Mouse (Mus musculus) forebrain, postnatal 0 days (tissue): ENCODE measurements at regions not wholly inside any gene's neighbourhood (a gene's known extent, or its start where the extent isn't known, plus 50 kb on each side); places are given as distances from the start of the nearest gene placed in this dataset.

Source experiments
- ATAC-seq: fragments of 200-750 bp; cut with Nextera tagmentation; 2 replicates; pipeline ENCODE4 v1.8.0; 2017; ENCODE audit warnings: mild to moderate bottlenecking, moderate library complexity
- DNase-seq: peaks from one replicate; pipeline ENCODE4 v3.0.0-alpha.2; 2015
- H3K27ac ChIP-seq: fragments of 300-500 bp; sonication (generic); 2 replicates; pipeline ENCODE4 v1.5.1; 2014; ENCODE audit warnings: low read depth, mild to moderate bottlenecking, antibody characterized with exemption, low read length, moderate library complexity, mixed read lengths
- H3K27me3 ChIP-seq: fragments of 300-500 bp; sonication (generic); 2 replicates; pipeline ENCODE4 v1.6.1; 2014; ENCODE audit warnings: mild to moderate bottlenecking, low read length, mixed read lengths; ENCODE audit not compliant: insufficient read depth
- H3K36me3 ChIP-seq: fragments of 300-500 bp; sonication (generic); 2 replicates; pipeline ENCODE4 v1.6.1; 2014; ENCODE audit warnings: mild to moderate bottlenecking, moderate library complexity; ENCODE audit not compliant: insufficient read depth
- H3K4me1 ChIP-seq: fragments of 300-500 bp; sonication (generic); 2 replicates; pipeline ENCODE4 v1.6.1; 2014; ENCODE audit warnings: antibody characterized with exemption; ENCODE audit not compliant: insufficient read depth
- H3K4me2 ChIP-seq: fragments of 300-500 bp; sonication (generic); 2 replicates; pipeline ENCODE4 v1.6.1; 2014; ENCODE audit warnings: low read depth, mild to moderate bottlenecking, moderate library complexity
- H3K4me3 ChIP-seq: fragments of 300-500 bp; sonication (generic); 2 replicates; pipeline ENCODE4 v1.5.1; 2014; ENCODE audit warnings: low read depth, low read length, mixed read lengths
- H3K9ac ChIP-seq: fragments of 300-500 bp; sonication (generic); 2 replicates; pipeline ENCODE4 v1.6.1; 2014; ENCODE audit warnings: mild to moderate bottlenecking
- H3K9me3 ChIP-seq: fragments of 300-500 bp; sonication (generic); 2 replicates; pipeline ENCODE4 v1.6.1; 2016; ENCODE audit warnings: low read length
- CTCF ChIP-seq: sonication (generic); IDR thresholded peaks from 2 replicates; pipeline ENCODE4 v1.5.1; 2016; ENCODE audit warnings: antibody characterized with exemption, control low read depth, low read depth
- WGBS: fragments of 180-500 bp; shearing (Covaris S2); extraction: QIAGEN DNeasy Blood & Tissue Kit; methylation state at CpG from one replicate; pipeline ENCODE4 v1.1.7; 2014; 5-methylcytosine and 5-hydroxymethylcytosine counted together

GRCm38 (mm10) chr3:149348459-149348971, 358.2 kb upstream of the Adgrl2 start:
- Histone ChIP-seq H3K4me2 (no peak overlapping the region), H3K9me3 (no peaks in the 10 kb centered on the region), H3K27ac (no peak overlapping the region), H3K4me1 (no peaks in the 10 kb centered on the region), H3K36me3 (no peaks in the 10 kb centered on the region), H3K4me3 (no peak overlapping the region), H3K27me3 (no peaks in the 10 kb centered on the region), H3K9ac (no peak overlapping the region)
- ATAC-seq: no peak
- DNase-seq: no peak
- no peak for TF ChIP-seq CTCF
- 82% methylated on average over 1 of the region's 1 CpGs for WGBS

- Histone ChIP-seq H3K9ac (no peak overlapping the region), H3K4me3 (no peak overlapping the region), H3K4me1 (0 out of 2 replicates have a peak, but pooled peaks cover 6% of the 10 kb centered on the region), H3K4me2 (no peak overlapping the region), H3K9me3 (no peaks in the 10 kb centered on the region), H3K27me3 (no peaks in the 10 kb centered on the region), H3K27ac (no peak overlapping the region), H3K36me3 (no peaks in the 10 kb centered on the region)
- 41% methylated on average over 6 of the region's 6 CpGs for WGBS
- ATAC-seq (no peak), DNase-seq (no peak)
- no peak for TF ChIP-seq CTCF
These were observed 357.1 kb upstream of the Adgrl2 start for GRCm38 (mm10) chr3:149347241-149347992.

DNA sequence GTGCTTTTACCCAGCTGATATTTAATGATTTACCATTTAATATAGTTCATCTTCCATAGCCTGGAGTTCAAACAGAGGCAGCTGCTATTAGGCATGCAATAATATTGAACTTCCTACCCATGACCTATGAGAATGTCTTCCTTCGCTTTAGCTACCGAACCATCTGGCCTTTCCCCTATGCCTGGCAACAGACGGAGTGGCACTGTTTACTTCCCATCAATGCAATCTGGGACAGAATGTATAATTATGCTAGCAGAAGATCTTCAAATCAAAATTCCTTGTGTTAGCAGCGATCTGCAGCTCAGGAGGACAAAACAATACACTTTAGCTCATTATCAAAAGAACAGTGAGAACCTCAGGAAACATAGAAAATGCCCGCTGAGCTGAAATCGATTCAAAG, 352.2 kb upstream of the Adgrl2 start:
- H3K27ac ChIP-seq: no peak overlapping the region

GRCm38 (mm10) chr3:149339374-149339753, 349.0 kb upstream of the Adgrl2 start:
- DNase-seq (no peak), ATAC-seq (no peak)
- Histone ChIP-seq H3K9ac (no peak overlapping the region), H3K4me2 (no peak overlapping the region), H3K4me1 (0 out of 2 replicates have a peak, but pooled peaks cover 8% of the 10 kb centered on the region), H3K27me3 (no peaks in the 10 kb centered on the region), H3K27ac (no peak overlapping the region), H3K36me3 (no peaks in the 10 kb centered on the region), H3K4me3 (no peak overlapping the region), H3K9me3 (no peaks in the 10 kb centered on the region)
- WGBS: 85% methylated on average over 3 of the region's 3 CpGs
- no peak for TF ChIP-seq CTCF

More for the DNA sequence above, 352.2 kb upstream of the Adgrl2 start:
- 24% methylated on average over 6 of the region's 6 CpGs for WGBS
- H3K9me3 ChIP-seq: no peaks in the 10 kb centered on the region
- 0 out of 2 replicates have a peak, but pooled peaks cover 8% of the 10 kb centered on the region for H3K4me1 ChIP-seq
- no peak overlapping the region for H3K4me2 ChIP-seq
- no peaks in the 10 kb centered on the region for H3K27me3 ChIP-seq
- no peak for TF ChIP-seq CTCF
- H3K4me3 ChIP-seq: no peak overlapping the region
- no peak overlapping the region for H3K9ac ChIP-seq
- H3K36me3 ChIP-seq: no peaks in the 10 kb centered on the region
- DNase-seq: peak; percentile 28
- ATAC-seq: peak; percentile 60

- no peak for TF ChIP-seq CTCF
- H3K9ac ChIP-seq: no peak overlapping the region
These were observed 348.5 kb upstream of the Adgrl2 start for GRCm38 (mm10) chr3:149338684-149339373.

GRCm38 (mm10) chr3:149335259-149335658, 344.9 kb upstream of the Adgrl2 start:
- no peaks in the 10 kb centered on the region for H3K27me3 ChIP-seq
- 75% methylated on average over 6 of the region's 6 CpGs for WGBS
- no peak overlapping the region for H3K9ac ChIP-seq
- H3K9me3 ChIP-seq: no peaks in the 10 kb centered on the region
- no peak overlapping the region for H3K27ac ChIP-seq
- no peaks in the 10 kb centered on the region for H3K36me3 ChIP-seq
- H3K4me3 ChIP-seq: no peak overlapping the region
- no peak for DNase-seq
- no peak for TF ChIP-seq CTCF
- ATAC-seq: no peak
- H3K4me2 ChIP-seq: no peak overlapping the region
- H3K4me1 ChIP-seq: no peaks in the 10 kb centered on the region

More at GRCm38 (mm10) chr3:149338684-149339373, 348.5 kb upstream of the Adgrl2 start:
- no peak for DNase-seq
- Histone ChIP-seq H3K36me3 (no peaks in the 10 kb centered on the region), H3K27ac (no peak overlapping the region), H3K4me2 (no peak overlapping the region), H3K9me3 (no peaks in the 10 kb centered on the region), H3K27me3 (no peaks in the 10 kb centered on the region), H3K4me3 (no peak overlapping the region), H3K4me1 (0 out of 2 replicates have a peak, but pooled peaks cover 8% of the 10 kb centered on the region)
- WGBS: 55% methylated on average over 7 of the region's 7 CpGs
- no peak for ATAC-seq

DNA sequence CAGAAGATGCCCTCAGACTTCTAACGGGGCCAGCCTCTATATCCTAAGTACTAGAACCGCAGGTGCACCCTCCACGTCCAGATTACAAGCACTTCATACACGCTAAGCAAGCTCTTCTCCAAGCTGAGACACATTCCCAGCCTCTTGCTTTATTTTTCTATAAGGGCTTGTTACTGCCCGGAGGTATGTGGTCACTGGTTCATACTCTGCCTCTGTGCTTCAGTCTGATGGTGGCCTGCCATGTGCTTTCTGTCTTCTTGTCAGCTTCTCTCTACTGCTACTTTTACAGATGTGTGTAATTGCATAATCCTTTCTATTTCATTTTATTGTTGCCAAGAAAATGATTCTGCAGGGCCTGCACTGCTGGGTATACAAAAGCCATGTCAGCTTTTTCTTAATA, 343.3 kb upstream of the Adgrl2 start:
- TF ChIP-seq CTCF: no peak
- no peak for DNase-seq
- H3K27me3 ChIP-seq: no peaks in the 10 kb centered on the region

More for the DNA sequence above, 343.3 kb upstream of the Adgrl2 start:
- WGBS: 69% methylated on average over 5 of the region's 5 CpGs
- Histone ChIP-seq H3K36me3 (no peaks in the 10 kb centered on the region), H3K4me2 (no peak overlapping the region), H3K9me3 (no peaks in the 10 kb centered on the region), H3K4me1 (no peaks in the 10 kb centered on the region), H3K27ac (no peak overlapping the region), H3K4me3 (no peak overlapping the region), H3K9ac (no peak overlapping the region)
- no peak for ATAC-seq
